8 mouse cellular contexts compared by ENCODE assay signal in the genomic region with DNA sequence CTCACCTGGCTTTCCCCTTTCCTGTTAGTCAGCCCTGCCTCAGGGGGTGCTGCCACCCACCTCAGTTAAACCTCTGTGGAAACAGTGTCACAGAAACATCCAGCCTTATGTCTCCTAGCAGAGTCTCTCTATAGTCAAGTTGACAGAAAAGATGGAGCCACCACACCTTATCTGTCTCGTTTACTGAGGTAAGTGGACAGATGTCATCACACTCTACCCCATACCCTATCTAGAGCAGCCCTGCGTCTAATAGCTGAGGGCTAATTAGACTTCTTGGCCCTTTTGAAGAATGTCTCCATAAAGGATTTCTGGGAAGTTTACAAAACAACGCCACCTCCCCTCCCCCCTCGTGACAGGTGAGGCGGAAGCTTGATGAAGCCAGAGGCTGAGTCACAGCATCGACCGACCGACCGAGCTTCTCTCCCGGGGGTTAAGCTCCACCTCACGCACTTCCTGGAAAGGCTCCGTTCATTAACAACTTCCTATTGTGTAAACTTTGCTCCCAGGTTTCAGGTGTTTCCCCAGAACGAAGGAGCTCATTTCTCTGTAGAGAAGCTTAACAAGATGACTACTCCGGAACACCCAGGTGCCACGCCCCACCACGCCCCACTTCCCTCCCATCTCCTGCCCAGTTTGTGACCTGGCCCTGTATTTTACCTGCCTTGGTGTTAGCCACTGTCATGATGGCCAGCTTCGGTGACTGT.
DNase-seq lines count a peak whose midpoint lies in the region; ATAC-seq and TF ChIP-seq lines count a peak whose summit lies in the region.

No protein-coding gene starts in this region.

- no peak overlapping the region for H3K4me3 ChIP-seq in heart, postnatal 0 days (ENCODE audit: low read depth, low read length)
- 0 out of 2 replicates have a peak overlapping the region, but pooled peaks have one; percentile 6 for H3K4me3 ChIP-seq in intestine, embryonic 15.5 days (replicated peaks)

- no peaks in the 10 kb centered on the region for H3K27me3 ChIP-seq in heart, postnatal 0 days (ENCODE audit: control insufficient read depth, insufficient read depth, low read length)
- H3K27me3 ChIP-seq in intestine, embryonic 15.5 days (replicated peaks) = no peaks in the 10 kb centered on the region; the same call in 1 of the 2 replicates

- no peak overlapping the region for H3K9ac ChIP-seq in heart, postnatal 0 days (replicated peaks; ENCODE audit: low read depth, low read length)
- H3K9ac ChIP-seq in intestine, embryonic 15.5 days = no peak overlapping the region

- WGBS in heart, postnatal 0 days = 6% methylated on average over 17 of the region's 17 CpGs
- 5% methylated on average over 17 of the region's 17 CpGs for WGBS in intestine, embryonic 15.5 days

- no peak for DNase-seq in heart, postnatal 0 days (ENCODE audit: low spot score)
- no peak for DNase-seq in heart, adult 18-20 months
- peak; percentile 52 for DNase-seq in T-cell, adult 2 months (ENCODE audit: low spot score)
- DNase-seq in yolk sac, embryonic 10.5 days (ENCODE audit: low spot score) = peak; percentile 69
- no peak for DNase-seq in frontal cortex, postnatal 36 days (ENCODE audit: low spot score in 2 of 2)
- DNase-seq in layer of hippocampus, adult 18-20 months (ENCODE audit: low spot score in 2 of 2) = no peak

- no peak for ATAC-seq in heart, postnatal 0 days (ENCODE audit: insufficient read depth, low read depth)
- peak; percentile 91 for ATAC-seq in intestine, embryonic 15.5 days
- ATAC-seq in megakaryocyte, adult 5-6 weeks (ENCODE audit: poor library complexity, severe bottlenecking) = peak; percentile 79

- no peak for TF ChIP-seq CTCF in heart, postnatal 0 days (IDR thresholded peaks at IDR 0.05; ENCODE audit: low read depth)

- H3K9me3 ChIP-seq in heart, postnatal 0 days (replicated peaks; ENCODE audit: control insufficient read depth, low read length) = no peaks in the 10 kb centered on the region
- H3K9me3 ChIP-seq in intestine, embryonic 15.5 days = no peaks in the 10 kb centered on the region

- H3K4me2 ChIP-seq in heart, postnatal 0 days (ENCODE audit: low read depth, low read length) = peak overlapping the region; percentile 39; the same call in 1 of the 2 replicates
- H3K4me2 ChIP-seq in intestine, embryonic 15.5 days (replicated peaks) = peak overlapping the region; percentile 42

- H3K27ac ChIP-seq in heart, postnatal 0 days (ENCODE audit: low read depth) = no peak overlapping the region
- peak overlapping the region; percentile 58 for H3K27ac ChIP-seq in intestine, embryonic 15.5 days

- H3K36me3 ChIP-seq in heart, postnatal 0 days (replicated peaks; ENCODE audit: control insufficient read depth, insufficient read depth, low read length) = no peaks in the 10 kb centered on the region
- H3K36me3 ChIP-seq in intestine, embryonic 15.5 days = no peaks in the 10 kb centered on the region

- no peak for TF ChIP-seq EP300 in heart, postnatal 0 days (IDR thresholded peaks at IDR 0.05; ENCODE audit: low read depth)

- 0 out of 2 replicates have a peak, but pooled peaks cover 8% of the 10 kb centered on the region for H3K4me1 ChIP-seq in heart, postnatal 0 days (ENCODE audit: control insufficient read depth, insufficient read depth)
- 0 out of 2 replicates have a peak, but pooled peaks cover 3% of the 10 kb centered on the region for H3K4me1 ChIP-seq in intestine, embryonic 15.5 days (replicated peaks)

Comparison
In these comparisons a context has a peak if more than half of its experiments do, and no peak if none do; other contexts are left out.
1. DNase-seq: peak in T-cell, adult 2 months (single experiment) and yolk sac, embryonic 10.5 days (single experiment); none in heart, postnatal 0 days (single experiment), heart, adult 18-20 months (0 of 2), frontal cortex, postnatal 36 days (0 of 2) and layer of hippocampus, adult 18-20 months (0 of 2).